Mouse (Mus musculus) ES-Bruce4 (cell line): ENCODE measurements around the gene Gm3233.

ENCODE experiments used
- CTCF ChIP-seq: IDR thresholded peaks from one replicate; pipeline ENCODE4 v1.8.1; 2011; ENCODE audit warnings: low read depth, low read length
- POLR2A ChIP-seq: IDR thresholded peaks from one replicate; pipeline ENCODE4 v1.8.1; 2011; ENCODE audit warnings: low read length; ENCODE audit not compliant: insufficient read depth

DNA sequence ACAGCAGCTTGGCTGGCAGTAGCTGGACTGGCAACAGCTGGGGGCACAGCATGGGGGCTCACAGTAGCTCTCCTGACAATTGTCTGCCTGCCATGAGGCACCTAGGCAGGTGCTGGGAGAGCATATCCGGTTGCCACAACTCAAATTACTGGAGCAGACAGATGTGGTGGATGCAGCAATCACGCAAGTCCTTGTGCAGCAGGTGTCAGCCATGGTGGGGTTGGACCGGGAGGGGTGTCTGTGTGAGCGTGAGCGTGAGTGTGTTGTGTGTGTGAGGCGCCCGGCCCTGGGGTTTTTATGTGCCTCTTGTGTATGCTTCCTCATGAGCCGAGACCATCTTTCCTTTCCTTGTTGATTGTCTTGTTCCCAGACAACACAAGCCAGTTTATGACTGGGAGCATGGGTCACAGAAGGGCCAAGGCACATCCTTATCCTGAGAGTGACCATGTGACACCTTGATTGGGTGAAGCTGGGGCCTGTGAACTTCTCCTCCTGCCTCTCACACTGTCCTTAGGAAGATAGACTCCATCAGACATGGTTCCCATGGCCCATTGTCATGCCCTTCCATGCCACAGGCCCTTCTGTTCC, 39.5 kb upstream of the Gm3233 start, which contains the start of gene Gm19668:
- no peak for TF ChIP-seq CTCF
- no peak for TF ChIP-seq POLR2A
